Mouse (Mus musculus) CH12.LX (cell line): ENCODE results near the gene Lingo3. TPM values are rescaled to one million over a fixed set of nuclear protein-coding genes. Genes with fewer than 3 reads are reported as not detected.

Experiments used
- DNase-seq: peaks from one replicate; pipeline ENCODE4 v3.0.0-alpha.2; 2013; ENCODE audit errors: extremely low read depth
- H3K27ac ChIP-seq: 2 replicates; pipeline ENCODE4 v1.5.1; 2012; ENCODE audit warnings: low read depth, mild to moderate bottlenecking, control low read depth, moderate library complexity; ENCODE audit not compliant: insufficient read depth
- H3K27me3 ChIP-seq: replicated peaks from 2 replicates; pipeline ENCODE3; 2012; ENCODE audit warnings: inconsistent platforms
- H3K36me3 ChIP-seq, 2 experiments: replicated peaks in 1 of 2; 2 replicates each; pipeline versions ENCODE3 to v1.6.1; 2012; ENCODE audit warnings: inconsistent platforms in 1 of 2, low read length in 1 of 2, mild to moderate bottlenecking in 1 of 2, mixed read lengths in 1 of 2, moderate library complexity in 1 of 2; ENCODE audit not compliant: control insufficient read depth in 1 of 2, insufficient read depth in 1 of 2
- H3K4me1 ChIP-seq, 2 experiments: 2 replicates each; pipeline ENCODE4 v1.6.1; 2012; ENCODE audit warnings: inconsistent platforms in 1 of 2, moderate library complexity in 1 of 2; ENCODE audit not compliant: insufficient read depth in 2 of 2, control insufficient read depth in 1 of 2
- H3K4me2 ChIP-seq: 2 replicates; pipeline ENCODE4 v1.6.1; 2012; ENCODE audit warnings: low read depth, mild to moderate bottlenecking, control low read depth; ENCODE audit not compliant: poor library complexity, insufficient read depth, severe bottlenecking
- H3K4me3 ChIP-seq, 3 experiments: fragments of 150-350 bp in 1 of 3; sonication (generic) in 1 of 3; replicated peaks in 1 of 3; 2 replicates each; pipeline versions ENCODE3 to v1.5.1; 2011 to 2012; ENCODE audit warnings: low read depth in 2 of 3, low read length in 2 of 3, mild to moderate bottlenecking in 2 of 3, moderate library complexity in 2 of 3, control low read depth in 1 of 3, improper control_type of control experiment in 1 of 3, inconsistent platforms in 1 of 3, mixed read lengths in 1 of 3; ENCODE audit not compliant: poor library complexity in 1 of 3
- H3K79me2 ChIP-seq: replicated peaks from 2 replicates; pipeline ENCODE4 v1.6.1; 2012; ENCODE audit warnings: mild to moderate bottlenecking, moderate library complexity; ENCODE audit not compliant: control insufficient read depth, poor library complexity, insufficient read depth, severe bottlenecking; ENCODE audit errors: extremely low read depth
- H3K9ac ChIP-seq: 2 replicates; pipeline ENCODE4 v1.6.1; 2012; ENCODE audit warnings: low read depth, mild to moderate bottlenecking, control low read depth, moderate library complexity; ENCODE audit not compliant: insufficient read depth
- H3K9me3 ChIP-seq: replicated peaks from 2 replicates; pipeline ENCODE3; 2012; ENCODE audit warnings: low read length, inconsistent platforms, mixed read lengths
- CHD1 ChIP-seq: IDR thresholded peaks from 2 replicates; pipeline ENCODE4 v1.6.1; 2012; ENCODE audit warnings: low read depth, low read length, improper control_type of control experiment, inconsistent platforms
- CHD2 ChIP-seq: IDR thresholded peaks from 2 replicates; pipeline ENCODE4 v1.6.1; 2011; ENCODE audit warnings: low read length, improper control_type of control experiment
- E2F4 ChIP-seq: IDR thresholded peaks from 2 replicates; pipeline ENCODE4 v1.6.1; 2011; ENCODE audit warnings: low read depth, low read length, improper control_type of control experiment; ENCODE audit not compliant: insufficient replicate concordance
- ETS1 ChIP-seq: conservative IDR thresholded peaks from 2 replicates; pipeline ENCODE4 v1.6.1; 2012; ENCODE audit warnings: low read depth, mild to moderate bottlenecking, inconsistent platforms, low read length, improper control_type of control experiment, moderate library complexity
- IRF4 ChIP-seq: IDR thresholded peaks from 2 replicates; pipeline ENCODE4 v1.6.1; 2014; ENCODE audit warnings: low read depth, mild to moderate bottlenecking, inconsistent platforms, low read length, improper control_type of control experiment
- JUN ChIP-seq: IDR thresholded peaks from 2 replicates; pipeline ENCODE4 v1.6.1; 2011; ENCODE audit warnings: low read depth, mild to moderate bottlenecking, low read length, improper control_type of control experiment, moderate library complexity; ENCODE audit not compliant: insufficient read depth
- KAT2A ChIP-seq: IDR thresholded peaks from 2 replicates; pipeline ENCODE4 v1.6.1; 2012; ENCODE audit warnings: low read length, improper control_type of control experiment, inconsistent platforms; ENCODE audit not compliant: insufficient replicate concordance
- MAFK ChIP-seq: IDR thresholded peaks from 2 replicates; pipeline ENCODE4 v1.6.1; 2011; ENCODE audit warnings: low read length, improper control_type of control experiment; ENCODE audit not compliant: insufficient replicate concordance
- MAX ChIP-seq: IDR thresholded peaks from 2 replicates; pipeline ENCODE4 v1.6.1; 2011; ENCODE audit warnings: low read length, improper control_type of control experiment
- MAZ ChIP-seq: IDR thresholded peaks from 2 replicates; pipeline ENCODE4 v1.6.1; 2012; ENCODE audit warnings: low read depth, mild to moderate bottlenecking, inconsistent platforms, low read length, improper control_type of control experiment, moderate library complexity
- MEF2A ChIP-seq: IDR thresholded peaks from 2 replicates; pipeline ENCODE4 v1.6.1; 2014; ENCODE audit warnings: low read depth, mild to moderate bottlenecking, inconsistent platforms, low read length, improper control_type of control experiment, borderline replicate concordance
- MXI1 ChIP-seq: IDR thresholded peaks from 2 replicates; pipeline ENCODE4 v1.6.1; 2011; ENCODE audit warnings: mild to moderate bottlenecking, low read depth, low read length, improper control_type of control experiment
- MYC ChIP-seq: IDR thresholded peaks from 2 replicates; pipeline ENCODE4 v1.6.1; 2011; ENCODE audit warnings: low read depth, mild to moderate bottlenecking, improper control_type of control experiment, low read length
- NELFE ChIP-seq: IDR thresholded peaks from 2 replicates; pipeline ENCODE4 v1.6.1; 2011; ENCODE audit warnings: low read depth, low read length, improper control_type of control experiment
- PAX5 ChIP-seq: IDR thresholded peaks from 2 replicates; pipeline ENCODE4 v1.6.1; 2012; ENCODE audit warnings: low read length, inconsistent platforms, mixed read lengths
- SIN3A ChIP-seq: IDR thresholded peaks from 2 replicates; pipeline ENCODE4 v1.6.1; 2012; ENCODE audit warnings: low read length, improper control_type of control experiment, inconsistent platforms
- TCF12 ChIP-seq: IDR thresholded peaks from 2 replicates; pipeline ENCODE4 v1.6.1; 2014; ENCODE audit warnings: low read depth, mild to moderate bottlenecking, inconsistent platforms, low read length, improper control_type of control experiment
- USF1 ChIP-seq: IDR thresholded peaks from 2 replicates; pipeline ENCODE4 v1.6.1; 2014; ENCODE audit warnings: low read depth, mild to moderate bottlenecking, inconsistent platforms, low read length, improper control_type of control experiment
- ZC3H11A ChIP-seq: IDR thresholded peaks from 2 replicates; pipeline ENCODE4 v1.6.1; 2012; ENCODE audit warnings: low read depth, mild to moderate bottlenecking, inconsistent platforms, low read length, improper control_type of control experiment
- ZKSCAN1 ChIP-seq: IDR thresholded peaks from 2 replicates; pipeline ENCODE4 v1.6.1; 2012; ENCODE audit warnings: low read depth, inconsistent platforms, low read length, improper control_type of control experiment, borderline replicate concordance
- ZNF384 ChIP-seq: IDR thresholded peaks from 2 replicates; pipeline ENCODE4 v1.6.1; 2012; ENCODE audit warnings: low read depth, low read length, improper control_type of control experiment, inconsistent platforms
- dilution Hi-C: fragments of 300-500 bp; cut with MboI; formaldehyde crosslinking; loops from 2 replicates; pipeline ENCODE4 v1.14.3; 2020; ENCODE audit warnings: low sequenced_read_pairs; ENCODE audit not compliant: extremely low pct_unique_long_range_greater_than_20kb, extremely low pct_ligation_motif_present
- in situ Hi-C: fragments of 300-500 bp; cut with MboI; formaldehyde crosslinking; loops from 3 replicates; pipeline ENCODE4 v1.14.3; 2019; ENCODE audit warnings: low sequenced_read_pairs, low pct_ligation_motif_present, low pct_unique_long_range_greater_than_20kb, mixed read lengths
- polyA plus RNA-seq: library from polyadenylated mRNA; unstranded; fragments of >175 nt; gene quantifications from 2 replicates; pipeline ENCODE4 v1.2.1, GENCODE M21; 2012; ENCODE audit warnings: low read depth; ENCODE audit not compliant: insufficient read length
- total RNA-seq, 2 experiments: library from RNA; depleted of rRNA; stranded (reverse); fragments of 300-350 nt in 1 of 2; fragments of >200 nt in 1 of 2; gene quantifications; 2 replicates each; pipeline ENCODE4 v1.2.3; 2012 to 2014

The Lingo3 gene
- total and polyA plus RNA-seq, 3 experiments, result 0.21 TPM; not detected in 2

- Histone ChIP-seq H3K4me2 (no peak overlapping the region), H3K4me1 (peaks cover 0 to 12% of the 10 kb centered on the region in 2 experiments; a peak in 2 of 4 replicates), H3K79me2 (no peaks in the 10 kb centered on the region), H3K27me3 (peaks cover 50% of the 10 kb centered on the region), H3K9ac (no peak overlapping the region), H3K36me3 (no peaks in the 10 kb centered on the region), H3K27ac (no peak overlapping the region), H3K9me3 (no peaks in the 10 kb centered on the region), H3K4me3 (no peak overlapping the region)
- in situ Hi-C loops, result no loop called here
- TF ChIP-seq JUN (no peak), PAX5 (no peak), ZKSCAN1 (no peak), SIN3A (no peak), USF1 (no peak), ZC3H11A (no peak), MAZ (no peak), ZNF384 (no peak), IRF4 (no peak), CHD1 (no peak), CHD2 (no peak), ETS1 (no peak), MAX (no peak), TCF12 (no peak)
- dilution Hi-C loops, result no loop called here
- no peak for DNase-seq
Observed at GRCm38 (mm10) chr10:80841685-80842084, 2.2 kb downstream of the Lingo3 start.

GRCm38 (mm10) chr10:80839848-80840247, 4.0 kb downstream of the Lingo3 start:
- TF ChIP-seq MAFK (no peak), KAT2A (no peak), JUN (no peak), ZKSCAN1 (no peak), MYC (no peak), NELFE (no peak), MXI1 (no peak), MEF2A (no peak), E2F4 (no peak), ZNF384 (no peak)
- no peak for DNase-seq
- Histone ChIP-seq H3K79me2 (no peaks in the 10 kb centered on the region), H3K9me3 (no peaks in the 10 kb centered on the region), H3K4me1 (peaks cover 0 to 12% of the 10 kb centered on the region in 2 experiments; a peak in 2 of 4 replicates), H3K4me2 (no peak overlapping the region), H3K4me3 (no peak overlapping the region), H3K9ac (no peak overlapping the region), H3K36me3 (peaks cover 0 to 2% of the 10 kb centered on the region in 2 experiments), H3K27ac (no peak overlapping the region), H3K27me3 (peaks cover 42% of the 10 kb centered on the region)
- dilution Hi-C loops (no loop called here), in situ Hi-C loops (no loop called here)
